In the genomic region with DNA sequence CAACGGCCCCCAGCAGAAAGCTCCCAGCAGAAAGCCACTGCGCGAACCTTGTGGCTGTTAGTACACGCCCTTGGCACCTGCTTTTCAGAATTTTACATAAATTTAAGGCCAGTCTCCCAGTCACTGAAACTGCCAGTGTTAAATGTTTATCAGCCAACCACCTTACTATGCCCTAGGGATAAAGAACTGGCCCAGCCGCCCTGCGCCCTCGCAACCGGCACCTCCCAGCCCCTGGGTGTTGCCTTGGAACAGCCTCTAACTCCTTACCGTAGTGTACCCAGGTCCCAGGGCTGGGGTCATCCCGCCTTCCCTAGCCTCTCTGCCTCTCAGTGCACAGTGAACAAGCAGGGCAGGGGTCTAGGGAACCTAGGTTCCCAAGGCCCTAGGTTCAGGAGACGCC, we compare ENCODE assay signal across 23 mouse cellular contexts. TPM values are rescaled to one million over a fixed set of nuclear protein-coding genes. Genes with fewer than 3 reads are reported as not detected.
DNase-seq lines count a peak whose midpoint lies in the region; ATAC-seq and TF ChIP-seq lines count a peak whose summit lies in the region.
"Had no signal": no experiment of that assay in that cellular context is flagged by ENCODE, and none has a peak within 500 bp of the region (broad histone marks: within the 10 kb centered on the region; RNA-seq: fewer than 3 reads in every experiment).

No protein-coding gene starts in this region.

- peaks cover 7% of the 10 kb centered on the region; the same call in 1 of the 2 replicates for H3K4me1 ChIP-seq in midbrain, embryonic 10.5 days
- no peaks in the 10 kb centered on the region for H3K4me1 ChIP-seq in midbrain, postnatal 0 days (ENCODE audit: insufficient read depth, low read length)
- H3K4me1 ChIP-seq in liver, embryonic 16.5 days (ENCODE audit: control insufficient read depth, low read depth, low read length): peaks cover 22% of the 10 kb centered on the region
- H3K4me1 ChIP-seq in forebrain, postnatal 0 days (ENCODE audit: insufficient read depth): no peaks in the 10 kb centered on the region

- WGBS in midbrain, embryonic 10.5 days: 89% methylated on average over 11 of the region's 11 CpGs
- 94% methylated on average over 11 of the region's 11 CpGs for WGBS in midbrain, postnatal 0 days
- 38% methylated on average over 11 of the region's 11 CpGs for WGBS in liver, embryonic 16.5 days (ENCODE audit: insufficient replicate concordance)
- WGBS in forebrain, postnatal 0 days: 94% methylated on average over 11 of the region's 11 CpGs

- peaks cover 6% of the 10 kb centered on the region for H3K9me3 ChIP-seq in midbrain, embryonic 10.5 days (replicated peaks)
- H3K9me3 ChIP-seq in midbrain, postnatal 0 days (ENCODE audit: low read length): no peaks in the 10 kb centered on the region
- no peaks in the 10 kb centered on the region; the same call in 1 of the 2 replicates for H3K9me3 ChIP-seq in liver, embryonic 16.5 days (replicated peaks; ENCODE audit: control insufficient read depth, low read length)
- no peaks in the 10 kb centered on the region for H3K9me3 ChIP-seq in forebrain, postnatal 0 days (ENCODE audit: low read length)
- H3K9me3 ChIP-seq: G1E; heart, embryonic 12.5 days; hindbrain, embryonic 12.5 days; limb, embryonic 12.5 days; neural tube, embryonic 15.5 days had no signal

- H3K27me3 ChIP-seq in midbrain, embryonic 10.5 days (ENCODE audit: low read depth, poor library complexity, severe bottlenecking): no peaks in the 10 kb centered on the region
- no peaks in the 10 kb centered on the region for H3K27me3 ChIP-seq in midbrain, postnatal 0 days (ENCODE audit: insufficient read depth, low read length)
- H3K27me3 ChIP-seq in liver, embryonic 16.5 days (ENCODE audit: control insufficient read depth, insufficient read depth, low read depth, low read length): no peaks in the 10 kb centered on the region
- no peaks in the 10 kb centered on the region for H3K27me3 ChIP-seq in forebrain, postnatal 0 days (ENCODE audit: insufficient read depth, low read length)
- H3K27me3 ChIP-seq: embryonic facial prominence, embryonic 13.5 days; heart, embryonic 12.5 days; hindbrain, embryonic 12.5 days; kidney, embryonic 15.5 days; limb, embryonic 12.5 days; neural tube, embryonic 15.5 days had no signal

- H3K4me3 ChIP-seq in midbrain, embryonic 10.5 days: no peak overlapping the region
- no peak overlapping the region for H3K4me3 ChIP-seq in midbrain, postnatal 0 days (ENCODE audit: low read depth, low read length)
- no peak overlapping the region for H3K4me3 ChIP-seq in liver, embryonic 16.5 days (ENCODE audit: low read depth, low read length)
- no peak overlapping the region for H3K4me3 ChIP-seq in forebrain, postnatal 0 days (ENCODE audit: low read depth, low read length)
- H3K4me3 ChIP-seq: embryonic facial prominence, embryonic 13.5 days; heart, embryonic 12.5 days; hindbrain, embryonic 12.5 days; kidney, embryonic 15.5 days; limb, embryonic 12.5 days; neural tube, embryonic 15.5 days had no signal

- no peak overlapping the region for H3K4me2 ChIP-seq in midbrain, postnatal 0 days (ENCODE audit: low read depth, low read length, poor library complexity, severe bottlenecking)
- peak overlapping the region; percentile 30; the same call in 1 of the 2 replicates for H3K4me2 ChIP-seq in liver, embryonic 16.5 days (ENCODE audit: low read depth, low read length)
- H3K4me2 ChIP-seq in forebrain, postnatal 0 days (ENCODE audit: low read depth): no peak overlapping the region
- H3K4me2 ChIP-seq: embryonic facial prominence, embryonic 13.5 days; heart, embryonic 12.5 days; hindbrain, embryonic 12.5 days; kidney, embryonic 15.5 days; limb, embryonic 12.5 days; lung, embryonic 14.5 days; neural tube, embryonic 15.5 days had no signal

- peak; percentile 53 for DNase-seq in adrenal gland, postnatal 10 days
- DNase-seq in adrenal gland, adult 8-10 months: no peak
- DNase-seq in midbrain, embryonic 10.5 days (ENCODE audit: low spot score): no peak
- no peak for DNase-seq in midbrain, postnatal 0 days (ENCODE audit: low spot score)
- no peak for DNase-seq in forebrain, postnatal 0 days
- no peak for DNase-seq in left cerebral cortex, adult 11 months (ENCODE audit: low spot score)
- no peak for DNase-seq in frontal cortex, adult 2 months (ENCODE audit: extremely low spot score in 1 of 2, low spot score in 1 of 2)
- DNase-seq: cerebellum, adult 9-10 months; heart, adult 11 months; heart, postnatal 14 days; lung, embryonic 14.5 days; midbrain, embryonic 14.5 days; right cerebral cortex, postnatal 25 days; thymus, adult 2 months had no signal

- ATAC-seq in midbrain, postnatal 0 days (ENCODE audit: low FRiP score): no peak
- ATAC-seq in liver, embryonic 16.5 days (ENCODE audit: low read depth): peak; percentile 47
- ATAC-seq in forebrain, postnatal 0 days: no peak

- peaks cover 6% of the 10 kb centered on the region for H3K36me3 ChIP-seq in midbrain, embryonic 10.5 days
- no peaks in the 10 kb centered on the region for H3K36me3 ChIP-seq in midbrain, postnatal 0 days (ENCODE audit: insufficient read depth, low read length)
- H3K36me3 ChIP-seq in liver, embryonic 16.5 days (ENCODE audit: control insufficient read depth, insufficient read depth): peaks cover 6% of the 10 kb centered on the region
- no peaks in the 10 kb centered on the region for H3K36me3 ChIP-seq in forebrain, postnatal 0 days (ENCODE audit: insufficient read depth)
- H3K36me3 ChIP-seq: hindbrain, embryonic 12.5 days; kidney, embryonic 15.5 days had no signal

- H3K27ac ChIP-seq in midbrain, embryonic 10.5 days (replicated peaks): peak overlapping the region; percentile 23; the same call in 1 of the 2 replicates
- no peak overlapping the region for H3K27ac ChIP-seq in midbrain, postnatal 0 days (ENCODE audit: low read depth, low read length)
- peak overlapping the region; percentile 7 for H3K27ac ChIP-seq in liver, embryonic 16.5 days (ENCODE audit: low read length)
- no peak overlapping the region for H3K27ac ChIP-seq in forebrain, postnatal 0 days (ENCODE audit: low read depth, low read length)
- H3K27ac ChIP-seq: embryonic facial prominence, embryonic 13.5 days; hindbrain, embryonic 12.5 days; kidney, embryonic 15.5 days; limb, embryonic 12.5 days; macrophage; neural tube, embryonic 15.5 days had no signal

- no peak for TF ChIP-seq CTCF in midbrain, postnatal 0 days (IDR thresholded peaks at IDR 0.05)
- no peak for TF ChIP-seq CTCF in forebrain, postnatal 0 days (IDR thresholded peaks at IDR 0.05; ENCODE audit: low read depth)

- H3K9ac ChIP-seq in midbrain, postnatal 0 days (replicated peaks; ENCODE audit: low read length, poor library complexity, severe bottlenecking): no peak overlapping the region
- H3K9ac ChIP-seq in liver, embryonic 16.5 days (ENCODE audit: low read depth, low read length): no peak overlapping the region
- H3K9ac ChIP-seq in forebrain, postnatal 0 days: no peak overlapping the region
- H3K9ac ChIP-seq: embryonic facial prominence, embryonic 13.5 days; heart, embryonic 12.5 days; hindbrain, embryonic 12.5 days; kidney, embryonic 15.5 days; limb, embryonic 12.5 days; lung, embryonic 14.5 days; neural tube, embryonic 15.5 days had no signal

RNA-seq across cellular contexts. Expression of a gene that starts 10.0 kb away (rescaled TPM):
- total RNA-seq in adrenal gland, postnatal 10 days (2021): 10 to 100 TPM; 38.4 to 40.0 TPM
- 10 to 100 TPM; 48.2 to 56.8 (median 54.5) TPM for total RNA-seq in adrenal gland, adult 8-10 months (2022)
- polyA plus RNA-seq in midbrain, embryonic 10.5 days (2016; fragmentation: Nextera tagmentation; extraction: Ambion mirVana): 5.6 and 7.5 TPM in 2 replicates
- 69.5 and 73.3 TPM in 2 replicates for total RNA-seq in midbrain, postnatal 0 days (2014; rRNA removed)
- polyA plus RNA-seq in midbrain, postnatal 0 days (2015; fragmentation: Nextera tagmentation; extraction: Ambion mirVana): 33.1 and 36.3 TPM in 2 replicates
- 10.6 and 12.2 TPM in 2 replicates for polyA plus RNA-seq in liver, embryonic 16.5 days (2015; fragmentation: Nextera tagmentation; extraction: Ambion mirVana)
- total RNA-seq in forebrain, postnatal 0 days (2014; rRNA removed): 44.7 and 49.3 TPM in 2 replicates
- 17.5 and 23.0 TPM in 2 replicates for polyA plus RNA-seq in forebrain, postnatal 0 days (2015; fragmentation: Nextera tagmentation; extraction: Ambion mirVana)
- 57.7 and 59.8 TPM in 2 replicates for polyA plus RNA-seq in frontal cortex, adult 2 months (2012; rRNA removed)

Comparison
In these comparisons a context has a peak if more than half of its experiments do, and no peak if none do; other contexts are left out.
1. H3K27ac ChIP-seq: peak in midbrain, embryonic 10.5 days (single experiment) and liver, embryonic 16.5 days (single experiment); none in midbrain, postnatal 0 days (single experiment) and forebrain, postnatal 0 days (single experiment).